Mouse (Mus musculus): ENCODE results near the gene Actn1.

Actn1 gene

GRCm38 (mm10) chr12:80260056-80260743 lies at the start of gene Actn1:
Gene Actn1 (minus strand): TSS chr12:80260371.
- TF ChIP-seq GATA4 (IDR thresholded peaks at IDR 0.05; ENCODE audit: insufficient replicate concordance, low read length) = no peak

DNA sequence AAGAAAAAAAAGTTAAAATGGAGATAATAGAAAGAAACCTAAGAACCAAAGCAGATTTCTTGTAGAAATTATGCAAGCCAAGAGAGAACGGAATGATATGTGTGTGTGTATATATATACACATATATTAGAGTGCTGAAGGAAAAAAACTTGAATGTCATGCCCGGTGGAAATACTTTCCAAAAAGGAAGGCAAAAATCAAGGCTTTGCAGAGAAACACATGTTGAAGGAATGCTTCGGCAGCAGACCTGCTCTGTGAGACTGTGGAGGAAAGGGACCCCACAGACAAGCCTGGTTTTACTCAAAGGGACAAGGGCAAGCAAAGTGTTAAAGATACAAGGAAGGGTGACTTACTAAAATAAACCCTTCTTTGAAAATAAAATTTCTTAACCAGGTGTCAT lies 47.4 kb upstream of the Actn1 start:
- no peak for TF ChIP-seq GATA4 (IDR thresholded peaks at IDR 0.05; ENCODE audit: insufficient replicate concordance, low read length)

DNA sequence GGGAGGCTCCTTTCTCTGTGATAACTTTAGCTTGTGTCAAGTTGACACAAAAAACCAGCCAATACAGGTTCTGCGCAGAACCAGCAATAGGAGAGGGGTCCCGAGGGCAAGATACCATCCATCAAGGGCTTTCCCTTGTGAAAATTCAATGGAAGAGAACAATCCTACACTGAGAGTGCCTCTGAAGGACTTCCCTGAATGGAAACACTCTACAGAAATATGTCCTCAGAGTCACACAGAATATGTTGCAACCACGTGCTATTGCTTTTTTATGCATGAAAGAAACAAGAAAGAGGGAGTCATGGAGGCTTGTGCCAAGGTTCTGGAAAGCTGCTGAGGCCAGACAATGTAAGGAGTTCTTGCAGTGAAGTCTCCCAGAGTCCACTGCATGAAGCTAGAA lies 44.3 kb upstream of the Actn1 start:
- TF ChIP-seq GATA4 (IDR thresholded peaks at IDR 0.05; ENCODE audit: insufficient replicate concordance, low read length) = no peak

GRCm38 (mm10) chr12:80300833-80301456 lies 40.8 kb upstream of the Actn1 start:
- no peak for TF ChIP-seq GATA4 (IDR thresholded peaks at IDR 0.05; ENCODE audit: insufficient replicate concordance, low read length)

DNA sequence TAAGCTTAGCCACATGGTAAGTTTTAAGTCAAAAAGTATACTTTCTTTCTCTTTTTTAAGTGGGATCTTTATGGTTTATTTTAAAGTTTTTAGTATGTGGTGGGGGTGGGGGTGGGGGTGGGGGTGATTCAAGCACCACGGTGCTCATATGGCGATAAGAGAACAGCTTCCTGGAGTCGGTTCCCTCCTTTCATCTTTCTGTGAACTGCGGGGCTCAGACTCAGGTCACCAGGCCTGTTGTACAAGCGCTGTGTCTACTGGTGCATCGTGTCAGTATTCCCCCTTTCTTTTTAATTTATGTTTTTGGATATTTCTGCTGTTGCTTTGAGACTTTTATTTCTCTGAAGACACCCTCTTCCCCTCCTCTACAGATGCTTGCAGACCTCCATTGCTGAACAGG lies 38.5 kb upstream of the Actn1 start:
- no peak for TF ChIP-seq GATA4 (IDR thresholded peaks at IDR 0.05; ENCODE audit: insufficient replicate concordance, low read length)

- TF ChIP-seq GATA4 (IDR thresholded peaks at IDR 0.05; ENCODE audit: insufficient replicate concordance, low read length) = no peak
Observed at GRCm38 (mm10) chr12:80291895-80292435, 31.8 kb upstream of the Actn1 start.

- TF ChIP-seq GATA4 (IDR thresholded peaks at IDR 0.05; ENCODE audit: insufficient replicate concordance, low read length) = no peak
Observed at GRCm38 (mm10) chr12:80290964-80291363, 30.8 kb upstream of the Actn1 start.

DNA sequence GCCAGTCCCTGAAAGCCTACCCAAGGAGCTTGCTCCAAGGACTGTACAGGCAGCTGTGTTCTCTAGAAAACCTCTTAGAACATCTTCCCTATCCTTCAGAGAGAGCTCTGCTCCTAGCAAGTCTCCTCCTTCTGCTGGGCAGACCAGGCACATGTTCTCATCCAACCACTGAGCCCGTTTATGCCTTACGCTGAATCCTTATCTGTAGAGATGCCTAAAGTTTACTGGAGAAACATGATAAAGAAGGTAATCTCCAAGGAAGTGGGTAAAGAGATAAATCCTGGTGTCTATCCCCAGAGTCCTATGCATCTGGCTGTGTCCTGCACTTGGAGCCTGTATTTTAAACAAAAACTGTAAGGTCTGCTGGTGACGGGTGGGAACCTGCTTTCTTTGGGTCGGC lies 30.3 kb upstream of the Actn1 start:
- TF ChIP-seq GATA4 (IDR thresholded peaks at IDR 0.05; ENCODE audit: insufficient replicate concordance, low read length) = no peak

GRCm38 (mm10) chr12:80289722-80290121 lies 29.6 kb upstream of the Actn1 start:
- no peak for TF ChIP-seq GATA4 (IDR thresholded peaks at IDR 0.05; ENCODE audit: insufficient replicate concordance, low read length)

DNA sequence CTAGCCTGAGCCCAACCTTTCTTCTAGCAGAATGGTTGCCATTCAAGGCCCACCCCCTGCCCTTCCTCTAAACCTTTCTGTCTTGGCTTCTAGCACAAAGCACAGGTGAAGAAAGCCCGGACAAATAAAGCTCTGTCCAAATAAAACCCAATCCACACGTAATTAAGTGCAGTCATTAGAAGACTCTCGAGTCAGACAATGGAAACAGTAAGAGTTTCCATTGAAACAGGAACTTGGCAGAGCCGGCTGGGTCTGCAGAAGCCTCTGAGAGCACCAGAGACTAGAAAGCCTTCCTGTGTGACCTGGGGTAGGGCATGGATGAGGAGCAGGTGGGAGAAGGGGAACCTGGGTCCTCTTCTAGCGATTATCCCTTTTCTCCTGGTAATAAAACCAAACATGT lies 25.7 kb upstream of the Actn1 start:
- no peak for TF ChIP-seq GATA4 (IDR thresholded peaks at IDR 0.05; ENCODE audit: insufficient replicate concordance, low read length)

- no peak for TF ChIP-seq GATA4 (IDR thresholded peaks at IDR 0.05; ENCODE audit: insufficient replicate concordance, low read length)
Observed at GRCm38 (mm10) chr12:80278866-80279265, 18.7 kb upstream of the Actn1 start.

- TF ChIP-seq GATA4 (IDR thresholded peaks at IDR 0.05; ENCODE audit: insufficient replicate concordance, low read length) = no peak
Observed at GRCm38 (mm10) chr12:80277428-80277827, 17.3 kb upstream of the Actn1 start.

- no peak for TF ChIP-seq GATA4 (IDR thresholded peaks at IDR 0.05; ENCODE audit: insufficient replicate concordance, low read length)
Observed at GRCm38 (mm10) chr12:80275187-80275820, 15.1 kb upstream of the Actn1 start.

- TF ChIP-seq GATA4 (IDR thresholded peaks at IDR 0.05; ENCODE audit: insufficient replicate concordance, low read length) = no peak
Observed at GRCm38 (mm10) chr12:80273020-80273686, 13.0 kb upstream of the Actn1 start.

DNA sequence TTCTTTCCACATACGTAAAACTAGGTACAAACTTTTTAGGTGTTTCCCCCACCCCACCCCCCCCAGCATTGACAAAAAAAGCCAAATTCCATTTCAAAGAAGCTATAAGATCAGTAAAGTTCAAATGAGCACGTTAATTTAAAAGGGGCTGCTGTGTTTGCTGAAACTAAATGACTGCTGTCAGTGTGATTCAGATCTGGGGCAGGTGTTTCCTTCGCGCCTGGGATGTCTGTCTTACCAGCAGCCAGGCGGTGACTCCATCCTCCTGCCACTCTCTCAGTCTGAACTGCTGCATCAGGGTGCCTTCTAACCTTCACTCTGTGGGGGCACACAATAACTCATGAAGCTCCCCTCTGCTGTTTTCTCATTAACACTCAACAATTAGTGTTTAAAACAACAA lies 11.6 kb upstream of the Actn1 start:
- no peak for TF ChIP-seq GATA4 (IDR thresholded peaks at IDR 0.05; ENCODE audit: insufficient replicate concordance, low read length)

DNA sequence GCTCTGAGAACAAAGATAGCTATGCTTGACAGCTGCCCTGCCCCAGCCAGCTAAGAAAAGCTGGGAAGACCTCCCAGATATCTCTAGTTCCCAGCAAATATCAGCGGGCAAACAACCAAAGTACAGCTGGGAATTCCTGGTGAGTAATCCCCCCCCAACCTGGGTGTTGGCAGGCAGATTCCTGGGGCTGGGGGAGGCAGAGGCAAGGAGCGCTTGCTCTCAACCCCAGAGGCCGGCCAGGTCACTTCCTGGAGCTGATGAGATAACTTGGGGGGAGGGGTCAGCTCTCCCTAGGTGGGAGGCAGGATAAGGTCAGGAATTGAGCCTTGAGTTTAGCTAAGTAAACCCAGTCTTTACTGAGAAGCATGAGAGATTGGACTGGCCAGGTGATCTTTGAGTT lies 10.8 kb upstream of the Actn1 start:
- TF ChIP-seq GATA4 (IDR thresholded peaks at IDR 0.05; ENCODE audit: insufficient replicate concordance, low read length) = no peak

All from liver, adult (tissue).